Mouse (Mus musculus): ENCODE data around the gene Aldh18a1. TPM values are rescaled to one million over a fixed set of nuclear protein-coding genes. Genes with fewer than 3 reads are reported as not detected.
"Not testable (repeated sequence)": the region's sequence is repeated elsewhere in the genome, so short reads cannot be mapped to it uniquely, and the experiment has no call there.

Aldh18a1 gene
- polyA plus RNA-seq (2012; rRNA removed), result 9.0 and 13.3 TPM in 2 replicates

DNA sequence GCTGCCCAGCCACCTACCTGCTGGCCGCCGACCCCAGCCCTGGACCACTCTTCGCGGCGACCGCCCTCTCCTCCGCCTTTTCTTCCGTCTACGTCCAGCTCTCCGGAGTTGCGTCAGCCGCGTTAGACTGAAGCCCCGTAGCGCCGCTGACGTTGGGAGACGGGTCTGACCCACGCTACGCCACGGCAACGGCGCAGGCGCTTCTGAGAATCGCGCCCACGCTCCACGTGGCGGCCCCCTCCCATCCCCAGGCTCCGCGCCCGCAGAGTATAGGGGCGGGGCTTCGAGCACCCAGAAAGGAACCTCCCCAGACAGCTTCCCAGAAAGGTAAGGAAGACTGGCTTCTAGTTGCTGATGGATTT is at the start of gene Aldh18a1:
Gene Aldh18a1, minus strand, starts transcription at position 171 of the 362 bp plus-strand sequence.
- H3K4me3 ChIP-seq (replicated peaks; ENCODE audit: extremely low read depth, low read depth, low read length), result peak within 1 kb of the TSS; percentile 93
- no peak for TF ChIP-seq CTCF (IDR thresholded peaks at IDR 0.05; ENCODE audit: insufficient read depth, low read length)
- no peak for TF ChIP-seq POLR2A (IDR thresholded peaks at IDR 0.05; ENCODE audit: borderline replicate concordance, extremely low read depth, low read depth, low read length)
- peaks cover 2% of the 10 kb centered on the region; the same call in 1 of the 2 replicates for H3K4me1 ChIP-seq (ENCODE audit: control insufficient read depth, insufficient read depth, low read length)
- peak; percentile 90 for DNase-seq
- WGBS, result 1% methylated on average over 34 of the region's 34 CpGs

DNA sequence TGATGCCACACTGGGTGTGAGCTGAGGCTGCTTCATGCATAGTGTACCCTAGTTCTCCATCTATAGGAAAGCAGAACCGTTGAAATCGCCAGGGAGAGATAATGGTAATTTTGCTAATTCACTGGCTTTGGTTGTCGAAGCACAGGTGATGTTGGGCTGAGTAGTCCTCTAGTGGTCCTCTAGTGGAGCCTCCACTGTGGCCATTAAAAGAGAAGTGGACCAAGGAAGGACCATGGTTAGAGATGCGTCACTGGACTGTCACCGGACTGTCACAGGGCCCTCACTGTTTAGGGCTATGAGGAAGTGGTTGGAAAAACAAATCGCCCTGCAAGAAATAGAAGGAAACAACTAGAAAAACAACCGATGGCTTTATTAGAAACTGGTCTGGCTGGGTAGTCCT is 49.3 kb upstream of the Aldh18a1 start:
- no peak for DNase-seq
- TF ChIP-seq CTCF (IDR thresholded peaks at IDR 0.05; ENCODE audit: insufficient read depth, low read length) (no peak), POLR2A (IDR thresholded peaks at IDR 0.05; ENCODE audit: borderline replicate concordance, extremely low read depth, low read depth, low read length) (no peak)
- peaks cover 5% of the 10 kb centered on the region; the same call in 1 of the 2 replicates for H3K4me1 ChIP-seq (ENCODE audit: control insufficient read depth, insufficient read depth, low read length)
- WGBS, result 51% methylated on average over 7 of the region's 7 CpGs
- H3K4me3 ChIP-seq (replicated peaks; ENCODE audit: extremely low read depth, low read depth, low read length), result no peak overlapping the region

DNA sequence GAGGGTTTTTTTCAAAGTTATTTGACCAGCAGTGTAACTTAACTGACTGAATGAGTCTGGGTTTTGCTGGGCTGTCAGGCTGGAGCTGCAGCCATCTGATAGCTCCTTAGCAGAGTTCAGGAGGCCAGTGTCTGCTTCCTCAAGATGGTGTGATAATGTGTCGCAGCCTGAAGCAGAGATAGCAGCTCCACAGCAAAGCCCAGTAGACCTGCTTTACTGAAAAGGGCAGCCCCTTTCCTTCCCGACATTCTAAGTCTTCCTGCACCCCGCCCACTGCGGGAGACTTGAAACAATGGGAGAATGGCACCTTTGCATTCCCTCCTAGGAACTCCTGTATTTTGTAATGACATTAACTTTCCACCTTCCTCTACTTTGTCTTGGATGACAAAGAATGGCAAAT is 48.8 kb upstream of the Aldh18a1 start:
- no peak for TF ChIP-seq POLR2A (IDR thresholded peaks at IDR 0.05; ENCODE audit: borderline replicate concordance, extremely low read depth, low read depth, low read length)
- TF ChIP-seq CTCF (IDR thresholded peaks at IDR 0.05; ENCODE audit: insufficient read depth, low read length), result no peak
- no peak for DNase-seq
- H3K4me1 ChIP-seq (ENCODE audit: control insufficient read depth, insufficient read depth, low read length), result peaks cover 5% of the 10 kb centered on the region; the same call in 1 of the 2 replicates
- 23% methylated on average over 4 of the region's 4 CpGs for WGBS
- no peak overlapping the region for H3K4me3 ChIP-seq (replicated peaks; ENCODE audit: extremely low read depth, low read depth, low read length)

DNA sequence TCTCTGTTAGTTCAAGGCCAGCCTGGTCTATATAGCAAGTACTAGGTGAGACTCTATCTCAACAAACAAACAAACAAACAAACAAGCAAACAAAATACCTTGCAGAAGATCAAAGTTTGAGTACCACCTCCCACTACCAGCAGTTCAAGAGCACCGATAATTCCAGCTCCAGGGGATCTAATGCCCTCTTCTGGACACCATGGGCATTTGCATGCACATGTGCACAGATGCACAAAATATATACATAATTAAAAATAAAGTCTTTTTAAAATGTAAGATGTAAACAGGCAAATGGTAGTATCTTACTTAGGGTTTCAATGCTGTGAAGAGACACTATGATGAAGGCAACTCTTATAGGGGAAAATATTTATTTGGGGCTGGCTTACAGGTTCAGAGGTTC is 44.9 kb upstream of the Aldh18a1 start:
- H3K4me3 ChIP-seq (replicated peaks; ENCODE audit: extremely low read depth, low read depth, low read length), result no peak overlapping the region
- TF ChIP-seq POLR2A (IDR thresholded peaks at IDR 0.05; ENCODE audit: borderline replicate concordance, extremely low read depth, low read depth, low read length) (no peak), CTCF (IDR thresholded peaks at IDR 0.05; ENCODE audit: insufficient read depth, low read length) (no peak)
- WGBS, result 59% methylated on average over 1 of the region's 1 CpGs
- peaks cover 7% of the 10 kb centered on the region; the same call in 1 of the 2 replicates for H3K4me1 ChIP-seq (ENCODE audit: control insufficient read depth, insufficient read depth, low read length)
- no peak for DNase-seq

DNA sequence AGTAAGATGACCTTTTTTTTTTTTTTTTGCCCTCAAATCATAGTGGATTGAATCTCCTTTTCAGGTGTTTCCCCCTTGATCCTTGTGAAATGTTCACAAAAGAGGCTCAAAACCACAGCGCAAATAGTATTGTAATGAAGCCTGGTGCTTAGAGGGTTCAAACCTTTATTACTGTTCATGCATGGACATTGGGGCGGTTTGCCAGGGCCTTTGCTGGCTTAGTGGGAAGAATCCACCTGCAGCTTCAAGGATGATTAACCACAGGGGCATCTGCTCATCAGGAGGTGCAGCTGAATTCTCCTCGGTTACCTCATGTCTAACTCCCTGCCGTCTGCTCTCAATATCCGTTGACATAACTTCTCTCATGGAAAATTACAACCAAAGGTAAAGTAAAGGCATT is 44.4 kb upstream of the Aldh18a1 start:
- Histone ChIP-seq H3K4me3 (replicated peaks; ENCODE audit: extremely low read depth, low read depth, low read length) (no peak overlapping the region), H3K4me1 (ENCODE audit: control insufficient read depth, insufficient read depth, low read length) (peaks cover 4% of the 10 kb centered on the region; the same call in 1 of the 2 replicates)
- no peak for TF ChIP-seq POLR2A (IDR thresholded peaks at IDR 0.05; ENCODE audit: borderline replicate concordance, extremely low read depth, low read depth, low read length)
- no peak for TF ChIP-seq CTCF (IDR thresholded peaks at IDR 0.05; ENCODE audit: insufficient read depth, low read length)
- DNase-seq, result no peak
- WGBS, result 86% methylated on average over 5 of the region's 5 CpGs

DNA sequence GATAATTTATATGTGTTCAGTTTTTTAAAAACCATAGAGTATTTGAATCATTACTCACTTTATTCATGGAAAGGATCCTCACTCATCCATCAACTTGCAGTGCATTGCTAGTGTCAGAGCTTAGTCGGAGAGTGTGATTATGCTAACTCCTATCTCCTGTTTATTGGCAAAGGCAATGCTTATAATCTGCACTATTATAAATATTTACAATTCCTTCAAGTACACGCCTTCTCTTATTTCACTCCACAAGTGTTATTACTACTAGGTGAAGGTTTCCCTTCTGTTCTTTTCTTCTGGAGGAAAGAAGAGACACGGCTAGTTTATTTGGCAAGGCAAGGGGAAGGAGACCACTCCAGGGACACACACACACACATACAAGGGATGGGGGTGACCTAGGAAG is 43.9 kb upstream of the Aldh18a1 start:
- H3K4me1 ChIP-seq (ENCODE audit: control insufficient read depth, insufficient read depth, low read length), result peaks cover 4% of the 10 kb centered on the region; the same call in 1 of the 2 replicates
- H3K4me3 ChIP-seq (replicated peaks; ENCODE audit: extremely low read depth, low read depth, low read length), result no peak overlapping the region
- no peak for DNase-seq
- WGBS, result 17% methylated on average over 3 of the region's 3 CpGs
- TF ChIP-seq CTCF (IDR thresholded peaks at IDR 0.05; ENCODE audit: insufficient read depth, low read length), result no peak
- TF ChIP-seq POLR2A (IDR thresholded peaks at IDR 0.05; ENCODE audit: borderline replicate concordance, extremely low read depth, low read depth, low read length), result no peak

DNA sequence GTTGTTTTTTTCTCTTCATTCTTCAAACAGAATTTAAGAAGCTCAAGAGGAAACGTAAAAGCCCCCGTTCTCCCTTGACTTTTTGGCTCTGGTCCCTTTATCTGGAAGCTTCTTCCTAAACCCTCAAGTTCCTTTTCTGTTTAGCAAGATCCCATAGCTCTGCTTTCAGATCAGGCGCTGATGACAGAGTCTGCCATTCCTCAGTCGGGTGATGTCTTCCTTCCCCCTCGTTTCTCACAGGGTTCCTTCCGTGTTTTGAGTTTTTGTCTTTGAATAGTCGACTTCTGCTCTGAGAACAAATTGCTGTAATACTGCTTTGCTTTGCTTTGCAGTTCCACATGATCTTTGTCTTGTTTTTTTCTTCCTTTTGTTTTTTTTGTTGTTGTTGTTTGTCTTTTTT is 42.3 kb upstream of the Aldh18a1 start:
- H3K4me3 ChIP-seq (replicated peaks; ENCODE audit: extremely low read depth, low read depth, low read length), result no peak overlapping the region
- WGBS, result 58% methylated on average over 7 of the region's 7 CpGs
- H3K4me1 ChIP-seq (ENCODE audit: control insufficient read depth, insufficient read depth, low read length), result 0 out of 2 replicates have a peak, but pooled peaks cover 2% of the 10 kb centered on the region
- DNase-seq, result no peak
- no peak for TF ChIP-seq CTCF (IDR thresholded peaks at IDR 0.05; ENCODE audit: insufficient read depth, low read length)

DNA sequence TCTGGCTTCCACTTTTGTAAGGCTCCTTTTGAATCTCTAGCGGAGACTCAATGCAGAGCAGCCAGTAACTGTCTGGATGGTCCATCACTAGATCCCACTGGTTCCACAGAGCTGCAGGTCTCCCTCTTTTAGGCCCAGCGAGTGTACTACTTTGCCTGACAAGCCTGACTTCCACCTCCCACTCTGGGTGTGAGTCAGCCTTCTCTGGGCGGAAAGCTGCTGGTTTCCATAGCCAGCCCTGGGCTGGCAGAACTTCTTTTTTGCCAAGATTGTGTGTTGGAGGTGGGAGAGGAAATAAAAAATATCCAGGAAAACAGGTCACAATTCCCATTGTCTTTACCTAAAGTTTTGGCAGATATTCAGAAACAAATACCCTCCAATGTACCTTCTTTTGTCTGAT is 41.8 kb upstream of the Aldh18a1 start:
- no peak overlapping the region for H3K4me3 ChIP-seq (replicated peaks; ENCODE audit: extremely low read depth, low read depth, low read length)
- 81% methylated on average over 3 of the region's 3 CpGs for WGBS
- no peak for DNase-seq
- H3K4me1 ChIP-seq (ENCODE audit: control insufficient read depth, insufficient read depth, low read length), result 0 out of 2 replicates have a peak, but pooled peaks cover 2% of the 10 kb centered on the region
- TF ChIP-seq CTCF (IDR thresholded peaks at IDR 0.05; ENCODE audit: insufficient read depth, low read length), result no peak
- no peak for TF ChIP-seq POLR2A (IDR thresholded peaks at IDR 0.05; ENCODE audit: borderline replicate concordance, extremely low read depth, low read depth, low read length)

DNA sequence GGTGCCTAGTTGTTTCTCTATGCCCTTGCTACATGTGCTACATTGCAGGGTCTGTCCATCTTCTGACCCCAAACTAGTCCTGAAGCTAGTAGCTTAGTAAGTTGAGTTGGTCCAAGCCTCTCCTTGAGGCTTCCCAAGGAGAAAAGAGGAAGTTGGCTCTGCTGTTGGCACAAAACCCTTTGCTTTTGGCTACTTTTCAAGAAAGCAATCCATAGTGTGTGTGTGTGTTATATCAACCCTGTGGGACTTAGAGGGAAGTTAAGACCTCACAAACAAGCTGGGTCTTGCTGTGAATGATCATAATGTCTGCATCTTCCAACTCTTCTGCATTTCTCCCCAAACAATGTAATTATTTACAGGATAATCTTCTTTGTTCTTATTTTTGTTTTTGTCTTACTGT is 40.7 kb upstream of the Aldh18a1 start:
- H3K4me3 ChIP-seq (replicated peaks; ENCODE audit: extremely low read depth, low read depth, low read length), result no peak overlapping the region
- no peak for DNase-seq
- no peak for TF ChIP-seq CTCF (IDR thresholded peaks at IDR 0.05; ENCODE audit: insufficient read depth, low read length)
- H3K4me1 ChIP-seq (ENCODE audit: control insufficient read depth, insufficient read depth, low read length), result 0 out of 2 replicates have a peak, but pooled peaks cover 2% of the 10 kb centered on the region

DNA sequence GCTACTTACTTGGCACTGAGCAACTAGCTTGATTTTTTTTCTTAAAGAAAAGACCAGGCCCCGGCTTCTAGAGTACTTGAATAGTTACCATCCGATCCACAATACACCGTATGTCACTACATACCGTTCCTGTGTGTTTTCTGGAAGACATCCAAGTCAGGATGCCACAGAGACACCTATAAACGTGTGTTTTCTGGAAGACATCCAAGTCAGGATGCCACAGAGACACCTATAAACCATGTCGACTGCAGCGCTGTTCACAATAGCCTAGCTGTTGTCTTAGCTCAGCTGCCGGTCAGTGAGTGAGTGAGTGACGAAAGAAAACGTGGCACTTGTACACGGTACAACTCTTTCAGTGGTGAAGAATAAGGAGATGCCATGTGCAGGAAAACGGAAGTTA is 37.7 kb upstream of the Aldh18a1 start:
- 49% methylated on average over 12 of the region's 12 CpGs for WGBS

DNA sequence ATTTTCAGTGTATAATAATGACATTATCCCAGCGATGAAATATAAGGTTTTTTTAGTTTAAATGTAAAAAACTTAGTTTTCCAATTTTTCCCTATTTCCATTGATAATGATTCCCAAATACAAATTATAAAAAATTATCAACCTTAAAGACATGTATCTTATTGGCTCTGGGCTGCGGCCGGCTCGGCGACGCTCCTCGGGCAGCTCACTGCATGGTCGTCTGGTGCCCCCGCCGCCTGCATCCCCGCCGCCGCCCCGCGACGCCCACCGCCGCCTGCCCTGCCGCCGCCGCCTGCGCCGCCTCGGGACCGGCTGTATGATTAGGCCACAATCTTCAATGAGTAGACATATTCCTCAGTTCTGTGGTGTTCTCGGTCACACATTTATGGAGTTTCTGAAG is 33.4 kb upstream of the Aldh18a1 start:
- 75% methylated on average over 15 of the region's 26 CpGs for WGBS
- not testable (repeated sequence) for H3K4me3 ChIP-seq (replicated peaks; ENCODE audit: extremely low read depth, low read depth, low read length); H3K4me1 ChIP-seq (ENCODE audit: control insufficient read depth, insufficient read depth, low read length); DNase-seq

More for the DNA sequence above, 37.7 kb upstream of the Aldh18a1 start:
- DNase-seq, result no peak
- Histone ChIP-seq H3K4me1 (ENCODE audit: control insufficient read depth, insufficient read depth, low read length) (no peaks in the 10 kb centered on the region), H3K4me3 (replicated peaks; ENCODE audit: extremely low read depth, low read depth, low read length) (no peak overlapping the region)
- TF ChIP-seq POLR2A (IDR thresholded peaks at IDR 0.05; ENCODE audit: borderline replicate concordance, extremely low read depth, low read depth, low read length) (no peak), CTCF (IDR thresholded peaks at IDR 0.05; ENCODE audit: insufficient read depth, low read length) (no peak)

All from lung, adult 2 months (tissue).